Comparison of ENCODE assay signal across 8 mouse cellular contexts in genomic region chr5:111418202-111419120, GRCm38 (mm10). TPM values are rescaled to one million over a fixed set of nuclear protein-coding genes. Genes with fewer than 3 reads are reported as not detected.
DNase-seq lines count a peak whose midpoint lies in the region; ATAC-seq and TF ChIP-seq lines count a peak whose summit lies in the region.

No protein-coding gene starts in this region.

- peak overlapping the region; percentile 88 for H3K4me2 ChIP-seq in hindbrain, embryonic 15.5 days
- H3K4me2 ChIP-seq in lung, postnatal 0 days (replicated peaks; ENCODE audit: low read depth, low read length) = peak overlapping the region; percentile 100

- no peak for TF ChIP-seq EP300 in lung, postnatal 0 days (IDR thresholded peaks at IDR 0.05)

- peak overlapping the region; percentile 97 for H3K4me3 ChIP-seq in forebrain, embryonic 10.5 days
- peak overlapping the region; percentile 92 for H3K4me3 ChIP-seq in hindbrain, embryonic 15.5 days
- H3K4me3 ChIP-seq in lung, postnatal 0 days (ENCODE audit: low read depth, low read length) = peak overlapping the region; percentile 72

- H3K9ac ChIP-seq in hindbrain, embryonic 15.5 days = peak overlapping the region; percentile 77
- peak overlapping the region; percentile 58; the same call in 1 of the 2 replicates for H3K9ac ChIP-seq in lung, postnatal 0 days (replicated peaks; ENCODE audit: low read depth)

- under 1% methylated on average over 63 of the region's 63 CpGs for WGBS in forebrain, embryonic 10.5 days
- WGBS in hindbrain, embryonic 15.5 days = under 1% methylated on average over 62 of the region's 63 CpGs
- 7% methylated on average over 52 of the region's 63 CpGs for WGBS in lung, postnatal 0 days

- no peak for ATAC-seq in hindbrain, embryonic 15.5 days (ENCODE audit: low FRiP score, low read depth)
- no peak for ATAC-seq in lung, postnatal 0 days
- ATAC-seq in activated CD4-positive, CD25-positive, alpha-beta regulatory T cell, adult 4 months = no peak

- H3K4me1 ChIP-seq in forebrain, embryonic 10.5 days = peaks cover 92% of the 10 kb centered on the region
- H3K4me1 ChIP-seq in hindbrain, embryonic 15.5 days (replicated peaks) = peaks cover 79% of the 10 kb centered on the region
- H3K4me1 ChIP-seq in lung, postnatal 0 days (ENCODE audit: insufficient read depth, low read depth, low read length) = peaks cover 14% of the 10 kb centered on the region

- no peaks in the 10 kb centered on the region for H3K9me3 ChIP-seq in forebrain, embryonic 10.5 days
- H3K9me3 ChIP-seq in hindbrain, embryonic 15.5 days = no peaks in the 10 kb centered on the region
- no peaks in the 10 kb centered on the region for H3K9me3 ChIP-seq in lung, postnatal 0 days (ENCODE audit: low read length)

- peak overlapping the region; percentile 99 for H3K27ac ChIP-seq in forebrain, embryonic 10.5 days
- H3K27ac ChIP-seq in hindbrain, embryonic 15.5 days (replicated peaks) = peak overlapping the region; percentile 91
- no peak overlapping the region for H3K27ac ChIP-seq in lung, postnatal 0 days (ENCODE audit: low read length)

- H3K36me3 ChIP-seq in forebrain, embryonic 10.5 days (replicated peaks) = peaks cover 52% of the 10 kb centered on the region
- H3K36me3 ChIP-seq in hindbrain, embryonic 15.5 days = no peaks in the 10 kb centered on the region
- no peaks in the 10 kb centered on the region for H3K36me3 ChIP-seq in lung, postnatal 0 days (ENCODE audit: insufficient read depth, low read length)

- DNase-seq in right cerebral cortex, postnatal 25 days = peak; percentile 53
- DNase-seq in right cerebral cortex, adult 2 months (ENCODE audit: low spot score in 2 of 2) = no peak
- peak; percentile 61 for DNase-seq in forebrain, embryonic 10.5 days (ENCODE audit: extremely low spot score, low spot score)
- DNase-seq in lung, postnatal 0 days (ENCODE audit: low spot score) = no peak
- DNase-seq in testis, postnatal 10 days (ENCODE audit: low spot score) = peak; percentile 60
- DNase-seq in cerebellum, adult 9-11 months = no peak

- no peak for TF ChIP-seq CTCF in lung, postnatal 0 days (IDR thresholded peaks at IDR 0.05)

- H3K27me3 ChIP-seq in forebrain, embryonic 10.5 days (ENCODE audit: poor library complexity, severe bottlenecking) = peaks cover 47% of the 10 kb centered on the region
- no peaks in the 10 kb centered on the region for H3K27me3 ChIP-seq in hindbrain, embryonic 15.5 days
- peaks cover 28% of the 10 kb centered on the region for H3K27me3 ChIP-seq in lung, postnatal 0 days (replicated peaks; ENCODE audit: insufficient read depth, low read length)

RNA-seq across cellular contexts. Expression of gene Mn1, which starts 1.3 kb away (rescaled TPM):
- 36.5 and 40.0 TPM in 2 replicates for polyA plus RNA-seq in forebrain, embryonic 10.5 days (2016; fragmentation: Nextera tagmentation; extraction: Ambion mirVana)
- polyA plus RNA-seq in hindbrain, embryonic 15.5 days (2015; fragmentation: Nextera tagmentation; extraction: Ambion mirVana) = 38.7 and 40.3 TPM in 2 replicates
- 6.0 and 6.6 TPM in 2 replicates for polyA plus RNA-seq in lung, postnatal 0 days (2015; fragmentation: Nextera tagmentation; extraction: Ambion mirVana)
- polyA plus RNA-seq in activated CD4-positive, CD25-positive, alpha-beta regulatory T cell, adult 4 months (2017; shearing (Covaris generic)) = not detected

Comparison
In these comparisons a context has a peak if more than half of its experiments do, and no peak if none do; other contexts are left out.
1. DNase-seq: peak in right cerebral cortex, postnatal 25 days (single experiment), forebrain, embryonic 10.5 days (single experiment) and testis, postnatal 10 days (single experiment); none in right cerebral cortex, adult 2 months (0 of 2), lung, postnatal 0 days (single experiment) and cerebellum, adult 9-11 months (single experiment).
2. Peak in every context shown above with its lines, with median percentiles within 50 percentile points of each other: H3K4me3 ChIP-seq.